Mouse (Mus musculus): ENCODE data around the gene L3mbtl1. TPM values are rescaled to one million over a fixed set of nuclear protein-coding genes. Genes with fewer than 3 reads are reported as not detected.

L3mbtl1 gene
- polyA plus RNA-seq, 1 experiment: 0.01 TPM

DNA sequence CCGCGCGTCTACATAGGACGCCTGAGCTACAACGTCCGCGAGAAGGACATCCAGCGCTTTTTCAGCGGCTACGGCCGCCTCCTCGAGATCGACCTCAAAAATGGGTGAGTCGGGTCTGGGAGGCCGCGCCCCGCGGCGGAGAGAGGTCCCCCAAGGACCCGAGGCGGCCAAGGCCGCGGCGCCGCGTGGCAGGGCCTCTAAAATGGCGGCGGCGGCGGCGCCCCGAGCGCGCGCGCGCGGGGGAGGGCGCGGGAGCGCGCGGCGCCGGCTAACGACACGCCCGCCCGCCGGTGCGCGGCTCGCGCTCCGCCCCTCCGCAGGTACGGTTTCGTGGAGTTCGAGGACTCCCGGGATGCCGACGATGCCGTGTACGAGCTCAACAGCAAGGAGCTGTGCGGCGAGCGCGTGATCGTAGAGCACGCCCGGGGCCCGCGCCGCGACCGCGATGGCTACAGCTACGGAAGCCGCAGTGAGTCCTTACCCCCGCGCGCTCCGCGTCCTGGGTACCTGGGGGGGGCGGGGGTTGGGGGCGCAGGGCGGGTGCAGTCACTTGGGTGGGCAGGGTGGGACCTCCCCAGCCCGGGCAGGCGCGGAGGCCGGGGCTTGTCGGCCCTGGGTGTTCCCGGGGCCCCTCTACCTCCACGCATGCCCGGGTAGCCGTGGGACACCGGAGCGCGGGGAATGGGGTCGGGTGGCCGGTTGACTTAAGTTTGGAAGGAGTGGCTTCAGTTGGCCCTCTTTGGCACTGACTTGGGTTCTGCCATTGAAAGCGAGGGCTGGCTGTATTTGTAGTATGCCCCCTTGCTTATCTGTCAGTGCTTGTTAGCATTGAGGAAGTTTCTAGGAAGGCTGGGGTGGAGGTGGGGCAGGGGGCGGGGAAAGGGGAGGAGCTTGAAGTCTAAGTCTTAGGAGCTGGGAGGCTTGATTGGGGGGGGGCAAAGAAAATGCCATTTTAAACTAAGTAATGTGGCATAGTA is 11.3 kb upstream of the L3mbtl1 start:
- Histone ChIP-seq H3ac (ENCODE audit: control insufficient read depth, insufficient read length, low read depth) (peak overlapping the region; percentile 97), H3K79me3 (ENCODE audit: low read depth) (peaks cover 34% of the 10 kb centered on the region), H3K27me3 (ENCODE audit: control insufficient read depth, insufficient read depth, insufficient read length) (no peaks in the 10 kb centered on the region), H3K4me3 (ENCODE audit: insufficient read depth, poor library complexity, severe bottlenecking) (peak overlapping the region; percentile 95), H3K36me3 (ENCODE audit: control insufficient read depth, insufficient read depth) (peaks cover 46% of the 10 kb centered on the region), H3K79me2 (ENCODE audit: control insufficient read depth, insufficient read depth) (peaks cover 56% of the 10 kb centered on the region)
- TF ChIP-seq MYOG (IDR thresholded peaks at IDR 0.05; ENCODE audit: control insufficient read depth, extremely low read depth, insufficient read length): no peak
- no peak for TF ChIP-seq MYOD1 (IDR thresholded peaks at IDR 0.05; ENCODE audit: control insufficient read depth, insufficient read length, low read depth)
- TF ChIP-seq CEBPB (IDR thresholded peaks at IDR 0.05; ENCODE audit: low read depth): no peak
- no peak for TF ChIP-seq USF1 (IDR thresholded peaks at IDR 0.05; ENCODE audit: low read depth)
- TF ChIP-seq MAX (IDR thresholded peaks at IDR 0.05): peak; percentile 67
- TF ChIP-seq CTCF (IDR thresholded peaks at IDR 0.05; ENCODE audit: control insufficient read depth, insufficient read depth, insufficient read length): no peak

- Histone ChIP-seq H3K79me2 (ENCODE audit: control insufficient read depth, insufficient read depth) (peaks cover 62% of the 10 kb centered on the region), H3ac (ENCODE audit: control insufficient read depth, insufficient read length, low read depth) (peak overlapping the region; percentile 48), H3K27me3 (ENCODE audit: control insufficient read depth, insufficient read depth, insufficient read length) (no peaks in the 10 kb centered on the region), H3K36me3 (ENCODE audit: control insufficient read depth, insufficient read depth) (peaks cover 52% of the 10 kb centered on the region), H3K4me3 (ENCODE audit: insufficient read depth, poor library complexity, severe bottlenecking) (peak overlapping the region; percentile 95), H3K79me3 (ENCODE audit: low read depth) (peaks cover 34% of the 10 kb centered on the region)
- no peak for TF ChIP-seq CEBPB (IDR thresholded peaks at IDR 0.05; ENCODE audit: low read depth)
- no peak for TF ChIP-seq MYOG (IDR thresholded peaks at IDR 0.05; ENCODE audit: control insufficient read depth, extremely low read depth, insufficient read length)
Measured at GRCm38 (mm10) chr2:162932706-162933105, 10.6 kb upstream of the L3mbtl1 start.

GRCm38 (mm10) chr2:162934421-162934820 is 8.9 kb upstream of the L3mbtl1 start:
- Histone ChIP-seq H3K79me3 (ENCODE audit: low read depth) (peaks cover 34% of the 10 kb centered on the region), H3K4me3 (ENCODE audit: insufficient read depth, poor library complexity, severe bottlenecking) (no peak overlapping the region), H3K79me2 (ENCODE audit: control insufficient read depth, insufficient read depth) (peaks cover 62% of the 10 kb centered on the region), H3K36me3 (ENCODE audit: control insufficient read depth, insufficient read depth) (peaks cover 68% of the 10 kb centered on the region), H3K27me3 (ENCODE audit: control insufficient read depth, insufficient read depth, insufficient read length) (no peaks in the 10 kb centered on the region), H3ac (ENCODE audit: control insufficient read depth, insufficient read length, low read depth) (no peak overlapping the region)
- TF ChIP-seq FOSL1 (IDR thresholded peaks at IDR 0.05; ENCODE audit: insufficient read depth, low read length, poor library complexity, severe bottlenecking) (no peak), MYOG (IDR thresholded peaks at IDR 0.05; ENCODE audit: control insufficient read depth, extremely low read depth, insufficient read length) (no peak), MYOD1 (IDR thresholded peaks at IDR 0.05; ENCODE audit: control insufficient read depth, insufficient read length, low read depth) (no peak), CTCF (IDR thresholded peaks at IDR 0.05; ENCODE audit: control insufficient read depth, insufficient read depth, insufficient read length) (no peak), MAX (IDR thresholded peaks at IDR 0.05) (no peak), USF1 (IDR thresholded peaks at IDR 0.05; ENCODE audit: low read depth) (no peak), CEBPB (IDR thresholded peaks at IDR 0.05; ENCODE audit: low read depth) (no peak)

DNA sequence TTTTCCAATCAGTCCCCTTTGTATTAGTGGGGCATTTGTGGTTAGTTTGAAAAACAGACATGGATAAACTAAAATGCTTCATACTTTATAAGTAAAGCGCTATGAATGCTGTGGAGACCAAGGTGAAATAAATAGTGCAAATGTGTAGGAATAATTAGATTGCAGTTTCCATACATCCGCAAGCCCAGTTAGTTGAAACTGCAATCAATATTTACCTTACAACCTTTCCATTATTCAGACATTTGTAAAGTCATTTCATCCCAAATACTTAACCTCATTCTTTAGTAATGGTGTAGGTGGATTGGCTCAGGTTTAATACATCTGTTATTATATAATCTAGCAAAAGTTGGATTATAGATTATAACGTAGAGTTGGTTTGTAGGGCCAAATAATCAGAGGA is 7.6 kb upstream of the L3mbtl1 start:
- Histone ChIP-seq H3K79me3 (ENCODE audit: low read depth) (peaks cover 34% of the 10 kb centered on the region), H3K4me3 (ENCODE audit: insufficient read depth, poor library complexity, severe bottlenecking) (no peak overlapping the region), H3K27me3 (ENCODE audit: control insufficient read depth, insufficient read depth, insufficient read length) (no peaks in the 10 kb centered on the region), H3ac (ENCODE audit: control insufficient read depth, insufficient read length, low read depth) (no peak overlapping the region), H3K36me3 (ENCODE audit: control insufficient read depth, insufficient read depth) (peaks cover 76% of the 10 kb centered on the region), H3K79me2 (ENCODE audit: control insufficient read depth, insufficient read depth) (peaks cover 62% of the 10 kb centered on the region)
- TF ChIP-seq CEBPB (IDR thresholded peaks at IDR 0.05; ENCODE audit: low read depth) (no peak), MYOD1 (IDR thresholded peaks at IDR 0.05; ENCODE audit: control insufficient read depth, insufficient read length, low read depth) (no peak), FOSL1 (IDR thresholded peaks at IDR 0.05; ENCODE audit: insufficient read depth, low read length, poor library complexity, severe bottlenecking) (no peak), USF1 (IDR thresholded peaks at IDR 0.05; ENCODE audit: low read depth) (no peak), MYOG (IDR thresholded peaks at IDR 0.05; ENCODE audit: control insufficient read depth, extremely low read depth, insufficient read length) (no peak), MAX (IDR thresholded peaks at IDR 0.05) (no peak), CTCF (IDR thresholded peaks at IDR 0.05; ENCODE audit: control insufficient read depth, insufficient read depth, insufficient read length) (no peak)

DNA sequence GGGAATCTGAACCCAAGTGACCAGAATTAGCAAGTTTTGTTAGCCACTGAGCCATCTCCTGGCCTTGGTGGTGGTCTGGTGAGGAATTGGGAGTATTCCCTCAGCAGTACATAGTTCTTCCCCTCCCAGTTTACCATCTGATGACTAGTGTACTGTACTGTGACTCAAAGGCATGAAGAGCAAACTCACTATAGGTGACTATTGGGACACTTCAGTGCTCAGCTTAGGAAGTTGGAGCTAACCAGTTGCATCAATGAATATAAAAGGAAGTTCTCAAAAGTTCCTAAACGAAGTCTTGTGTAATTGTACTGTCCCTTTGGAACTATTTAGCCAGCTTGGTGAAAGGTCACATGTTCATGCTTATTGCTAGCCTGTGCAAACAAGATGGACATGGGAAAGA is 3.7 kb upstream of the L3mbtl1 start:
- peaks cover 29% of the 10 kb centered on the region for H3K79me2 ChIP-seq (ENCODE audit: control insufficient read depth, insufficient read depth)
- peaks cover 54% of the 10 kb centered on the region for H3K36me3 ChIP-seq (ENCODE audit: control insufficient read depth, insufficient read depth)
- no peaks in the 10 kb centered on the region for H3K27me3 ChIP-seq (ENCODE audit: control insufficient read depth, insufficient read depth, insufficient read length)
- H3K4me3 ChIP-seq (ENCODE audit: insufficient read depth, poor library complexity, severe bottlenecking): no peak overlapping the region
- H3K79me3 ChIP-seq (ENCODE audit: low read depth): peaks cover 9% of the 10 kb centered on the region
- no peak overlapping the region for H3ac ChIP-seq (ENCODE audit: control insufficient read depth, insufficient read length, low read depth)
- TF ChIP-seq CTCF (IDR thresholded peaks at IDR 0.05; ENCODE audit: control insufficient read depth, insufficient read depth, insufficient read length) (no peak), CEBPB (IDR thresholded peaks at IDR 0.05; ENCODE audit: low read depth) (no peak), USF1 (IDR thresholded peaks at IDR 0.05; ENCODE audit: low read depth) (no peak), MYOD1 (IDR thresholded peaks at IDR 0.05; ENCODE audit: control insufficient read depth, insufficient read length, low read depth) (no peak), FOSL1 (IDR thresholded peaks at IDR 0.05; ENCODE audit: insufficient read depth, low read length, poor library complexity, severe bottlenecking) (no peak), MAX (IDR thresholded peaks at IDR 0.05) (no peak), MYOG (IDR thresholded peaks at IDR 0.05; ENCODE audit: control insufficient read depth, extremely low read depth, insufficient read length) (no peak)

Measured in C2C12 (cell line).